Mouse (Mus musculus) CD4-positive helper T cell, adult 2 months (primary cell): ENCODE results near the gene Larp1b.

Source experiments
- DNase-seq: peaks from one replicate; pipeline ENCODE4 v3.0.0-alpha.2; 2012; ENCODE audit warnings: low read depth, missing footprints, low spot score

Larp1b gene

DNA sequence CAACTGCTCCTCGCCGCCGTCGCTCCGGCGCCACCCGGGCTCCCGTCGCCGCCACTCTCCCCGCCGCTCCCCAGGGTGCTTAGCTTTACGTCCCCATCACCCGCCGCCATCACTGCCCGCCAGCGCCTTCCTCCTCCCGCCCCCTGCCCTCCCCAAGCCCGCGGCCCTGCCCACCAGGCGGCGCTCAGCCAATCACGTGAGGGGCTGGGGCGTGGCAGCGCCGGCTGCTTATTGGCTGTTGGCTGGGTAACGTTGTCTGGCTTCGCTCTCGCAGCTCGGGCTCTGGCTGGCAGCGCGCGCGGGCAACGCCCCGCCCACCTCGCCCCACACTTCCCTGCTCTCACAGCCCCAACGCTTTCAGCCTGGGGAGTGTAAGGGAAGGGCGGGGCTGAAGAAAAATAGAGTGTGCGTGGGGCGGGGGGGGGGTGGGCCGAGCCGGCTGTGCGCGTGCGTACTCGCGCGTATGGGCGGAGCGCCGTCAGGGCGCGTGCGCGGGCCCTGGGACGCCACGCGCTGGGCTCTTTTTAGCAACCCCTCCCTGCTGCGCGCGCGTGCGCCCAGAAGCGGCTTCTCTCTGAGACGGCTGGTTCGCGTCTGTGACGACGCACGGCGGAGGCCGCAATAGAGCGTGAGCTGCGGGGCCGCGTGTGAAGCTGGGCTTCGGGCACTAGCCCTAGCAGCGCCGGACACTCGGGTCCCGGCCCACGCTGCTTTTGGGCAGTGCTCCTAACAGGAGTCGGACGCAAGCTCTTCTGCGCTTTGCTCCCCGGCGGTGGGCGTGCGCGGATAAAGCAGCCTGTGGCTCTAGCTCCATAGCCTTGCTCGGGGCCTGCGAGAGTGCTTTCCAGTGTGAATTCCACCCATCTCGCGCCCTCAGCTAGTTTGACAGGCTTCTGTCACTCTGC lies 133.5 kb downstream of the Larp1b start, which contains the start of gene Pgrmc2:
Gene Pgrmc2 (minus strand): TSS at position 162 of the 905 bp plus-strand sequence.
- DNase-seq = peak; percentile 100

- DNase-seq = no peak
These were observed 134.1 kb downstream of the Larp1b start for GRCm38 (mm10) chr3:41083790-41084112.

DNA sequence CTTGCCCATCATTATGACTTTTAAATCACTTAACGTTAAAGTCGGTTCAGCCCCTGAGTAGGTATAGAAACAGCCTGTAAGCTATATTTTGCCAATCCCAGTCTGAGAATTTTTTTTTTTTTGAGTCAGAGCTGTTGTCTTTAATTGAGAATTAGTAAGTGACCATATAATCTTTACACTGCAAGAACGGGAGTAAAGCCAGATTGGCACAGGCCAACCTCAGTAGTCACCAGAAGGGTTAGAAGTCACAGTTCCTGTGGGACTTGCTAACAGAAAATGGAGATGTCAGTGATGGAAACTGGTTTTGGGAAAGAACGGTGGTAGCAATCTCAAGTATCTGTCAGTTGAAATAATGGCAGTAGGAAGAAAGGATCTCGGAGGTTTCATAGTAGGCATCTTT lies 134.8 kb downstream of the Larp1b start:
- DNase-seq = no peak

DNA sequence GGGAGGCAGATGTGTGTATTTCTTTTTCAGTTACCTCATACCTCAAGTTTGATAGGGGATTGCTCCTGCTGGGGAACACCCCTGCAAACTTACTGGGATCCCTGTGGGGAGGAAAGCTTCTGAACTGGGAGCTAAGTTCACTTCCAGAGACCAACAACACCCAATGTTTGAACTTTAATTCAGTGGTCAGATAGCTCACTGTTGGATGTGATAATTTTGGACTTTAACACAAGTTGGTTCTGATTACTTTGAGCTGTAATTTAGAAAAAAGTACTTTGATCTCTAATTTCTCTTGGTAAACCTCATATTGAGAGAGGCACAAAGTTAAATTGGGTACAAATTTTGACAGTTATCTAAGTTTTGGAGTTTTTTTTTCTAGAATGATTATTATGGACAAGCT lies 137.4 kb downstream of the Larp1b start:
- no peak for DNase-seq
